Mouse (Mus musculus) cerebellum, adult 11 months (tissue): ENCODE measurements around the gene Gm6993.

Experiments
- DNase-seq: peaks from one replicate; pipeline ENCODE4 v3.0.0; 2022

The Gm6993 gene

GRCm38 (mm10) chr12:31241595-31242342, 1.2 kb downstream of the Gm6993 start:
- no peak for DNase-seq

GRCm38 (mm10) chr12:31244001-31244400, 3.4 kb downstream of the Gm6993 start:
- no peak for DNase-seq

- no peak for DNase-seq
Measured at GRCm38 (mm10) chr12:31244691-31245090, 4.1 kb downstream of the Gm6993 start.

GRCm38 (mm10) chr12:31246153-31246552, 5.6 kb downstream of the Gm6993 start:
- DNase-seq: no peak

- DNase-seq: no peak
Measured at GRCm38 (mm10) chr12:31246615-31247014, 6.0 kb downstream of the Gm6993 start.

- no peak for DNase-seq
Measured at GRCm38 (mm10) chr12:31248165-31248564, 7.6 kb downstream of the Gm6993 start.

GRCm38 (mm10) chr12:31248681-31249080, 8.1 kb downstream of the Gm6993 start:
- no peak for DNase-seq

GRCm38 (mm10) chr12:31252259-31252658, 11.7 kb downstream of the Gm6993 start:
- DNase-seq: no peak

- DNase-seq: no peak
Measured at GRCm38 (mm10) chr12:31254978-31255377, 14.4 kb downstream of the Gm6993 start.

- DNase-seq: no peak
Measured at GRCm38 (mm10) chr12:31256121-31256903, 15.7 kb downstream of the Gm6993 start.

- DNase-seq: no peak
Measured at GRCm38 (mm10) chr12:31261882-31262281, 21.3 kb downstream of the Gm6993 start.

GRCm38 (mm10) chr12:31263921-31264320, 23.4 kb downstream of the Gm6993 start:
- DNase-seq: no peak

- no peak for DNase-seq
Measured at GRCm38 (mm10) chr12:31265005-31265721, 24.6 kb downstream of the Gm6993 start, which contains the start of gene Lamb1. Gene Lamb1, plus strand, starts transcription at chr12:31265234.

- DNase-seq: no peak
Measured at GRCm38 (mm10) chr12:31265722-31266431, 25.3 kb downstream of the Gm6993 start.

GRCm38 (mm10) chr12:31266686-31267085, 26.1 kb downstream of the Gm6993 start:
- no peak for DNase-seq

- no peak for DNase-seq
Measured at GRCm38 (mm10) chr12:31267363-31267762, 26.8 kb downstream of the Gm6993 start.

GRCm38 (mm10) chr12:31268315-31268714, 27.7 kb downstream of the Gm6993 start:
- no peak for DNase-seq

- no peak for DNase-seq
Measured at GRCm38 (mm10) chr12:31269020-31269597, 28.5 kb downstream of the Gm6993 start.

- DNase-seq: no peak
Measured at GRCm38 (mm10) chr12:31270361-31270760, 29.8 kb downstream of the Gm6993 start.

- no peak for DNase-seq
Measured at GRCm38 (mm10) chr12:31270776-31271175, 30.2 kb downstream of the Gm6993 start.

- DNase-seq: no peak
Measured at GRCm38 (mm10) chr12:31271361-31272011, 30.9 kb downstream of the Gm6993 start.
